Mouse (Mus musculus) liver, postnatal 0 days (tissue): ENCODE data around the gene Tomm70a.

Experiments
- CTCF ChIP-seq: sonication (generic); IDR thresholded peaks from 2 replicates; pipeline ENCODE4 v1.5.1; 2016; ENCODE audit warnings: antibody characterized with exemption, low read depth
- EP300 ChIP-seq: IDR thresholded peaks from 2 replicates; pipeline ENCODE4 v1.6.1; 2016; ENCODE audit warnings: antibody characterized with exemption, low read depth, mild to moderate bottlenecking

GRCm38 (mm10) chr16:57191214-57191613, 69.7 kb downstream of the Tomm70a start:
- TF ChIP-seq CTCF (no peak), EP300 (no peak)
